Comparison of ENCODE assay signal across 10 mouse cellular contexts in genomic region chr6:118180085-118180423, GRCm38 (mm10). TPM values are rescaled to one million over a fixed set of nuclear protein-coding genes. Genes with fewer than 3 reads are reported as not detected.
DNase-seq lines count a peak whose midpoint lies in the region; ATAC-seq and TF ChIP-seq lines count a peak whose summit lies in the region.
"Had no signal": no experiment of that assay in that cellular context is flagged by ENCODE, and none has a peak within 500 bp of the region (broad histone marks: within the 10 kb centered on the region; RNA-seq: fewer than 3 reads in every experiment).

No protein-coding gene starts in this region.

- H3K4me1 ChIP-seq in forebrain, embryonic 11.5 days (replicated peaks; ENCODE audit: control insufficient read depth, insufficient read depth, low read length), result no peaks in the 10 kb centered on the region
- 0 out of 2 replicates have a peak, but pooled peaks cover 3% of the 10 kb centered on the region for H3K4me1 ChIP-seq in forebrain, embryonic 14.5 days (ENCODE audit: control insufficient read depth, insufficient read depth, low read length)
- H3K4me1 ChIP-seq in kidney, embryonic 15.5 days, result peaks cover 5% of the 10 kb centered on the region
- H3K4me1 ChIP-seq in bone marrow, adult 2 months (ENCODE audit: control insufficient read depth, insufficient read depth, low read length), result no peaks in the 10 kb centered on the region; the same call in 1 of the 2 replicates
- H3K4me1 ChIP-seq in midbrain, embryonic 14.5 days (ENCODE audit: control insufficient read depth, insufficient read depth, low read length), result no peaks in the 10 kb centered on the region

- H3K27me3 ChIP-seq in forebrain, embryonic 11.5 days (ENCODE audit: control insufficient read depth, insufficient read depth, low read length), result no peaks in the 10 kb centered on the region
- no peaks in the 10 kb centered on the region for H3K27me3 ChIP-seq in forebrain, embryonic 14.5 days (replicated peaks; ENCODE audit: control insufficient read depth, insufficient read depth, low read length)
- H3K27me3 ChIP-seq in kidney, embryonic 15.5 days, result no peaks in the 10 kb centered on the region
- no peaks in the 10 kb centered on the region for H3K27me3 ChIP-seq in midbrain, embryonic 14.5 days (ENCODE audit: control insufficient read depth, insufficient read depth, low read length)
- H3K27me3 ChIP-seq: embryonic facial prominence, embryonic 13.5 days had no signal

- H3K4me3 ChIP-seq in forebrain, embryonic 11.5 days (ENCODE audit: low read depth, low read length), result no peak overlapping the region
- no peak overlapping the region for H3K4me3 ChIP-seq in forebrain, embryonic 14.5 days (ENCODE audit: low read depth, low read length)
- H3K4me3 ChIP-seq in kidney, embryonic 15.5 days (replicated peaks), result no peak overlapping the region
- no peak overlapping the region for H3K4me3 ChIP-seq in bone marrow, adult 2 months (replicated peaks; ENCODE audit: control insufficient read depth, low read depth, low read length)
- H3K4me3 ChIP-seq in midbrain, embryonic 14.5 days (replicated peaks; ENCODE audit: low read depth, low read length), result no peak overlapping the region
- H3K4me3 ChIP-seq: embryonic facial prominence, embryonic 13.5 days; heart, embryonic 10.5 days had no signal

- peak; percentile 49 for DNase-seq in forebrain, embryonic 11.5 days (ENCODE audit: low spot score)
- DNase-seq in forebrain, embryonic 14.5 days (ENCODE audit: low spot score), result no peak
- no peak for DNase-seq in kidney, adult 18-20 months
- no peak for DNase-seq in midbrain, embryonic 14.5 days
- DNase-seq in urinary bladder, adult 2 months (ENCODE audit: low spot score), result no peak
- no peak for DNase-seq in thymus, postnatal 10 days (ENCODE audit: low spot score in 2 of 2)

- no peak for TF ChIP-seq CTCF in bone marrow, adult 2 months (IDR thresholded peaks at IDR 0.05; ENCODE audit: control insufficient read depth, insufficient read depth, low read length)

- TF ChIP-seq POLR2A in bone marrow, adult 2 months (IDR thresholded peaks at IDR 0.05; ENCODE audit: borderline replicate concordance, control insufficient read depth, low read depth, low read length), result no peak

- H3K36me3 ChIP-seq in forebrain, embryonic 11.5 days (ENCODE audit: control insufficient read depth, insufficient read depth, low read length), result no peaks in the 10 kb centered on the region
- no peaks in the 10 kb centered on the region for H3K36me3 ChIP-seq in forebrain, embryonic 14.5 days (ENCODE audit: control insufficient read depth, insufficient read depth, low read length)
- no peaks in the 10 kb centered on the region for H3K36me3 ChIP-seq in kidney, embryonic 15.5 days
- no peaks in the 10 kb centered on the region for H3K36me3 ChIP-seq in midbrain, embryonic 14.5 days (ENCODE audit: control insufficient read depth, insufficient read depth, low read length)
- H3K36me3 ChIP-seq: embryonic facial prominence, embryonic 13.5 days; heart, embryonic 10.5 days had no signal

- ATAC-seq in forebrain, embryonic 11.5 days (replicated peaks; ENCODE audit: low FRiP score), result peak; percentile 31; the same call in 1 of the 2 replicates
- no peak; the same call in 1 of the 2 replicates for ATAC-seq in forebrain, embryonic 14.5 days
- ATAC-seq in kidney, embryonic 15.5 days (replicated peaks; ENCODE audit: low FRiP score), result peak; percentile 17; the same call in 1 of the 2 replicates
- ATAC-seq in midbrain, embryonic 14.5 days (ENCODE audit: low FRiP score, low TSS enrichment), result peak; percentile 42; the same call in 1 of the 2 replicates

- H3K9me3 ChIP-seq in forebrain, embryonic 11.5 days (ENCODE audit: control insufficient read depth, low read length), result no peaks in the 10 kb centered on the region
- no peaks in the 10 kb centered on the region for H3K9me3 ChIP-seq in forebrain, embryonic 14.5 days (replicated peaks; ENCODE audit: control insufficient read depth, low read length)
- H3K9me3 ChIP-seq in kidney, embryonic 15.5 days (replicated peaks), result no peaks in the 10 kb centered on the region
- no peaks in the 10 kb centered on the region for H3K9me3 ChIP-seq in midbrain, embryonic 14.5 days (ENCODE audit: control insufficient read depth, low read length)
- H3K9me3 ChIP-seq: embryonic facial prominence, embryonic 13.5 days; heart, embryonic 10.5 days had no signal

- 85% methylated on average over 12 of the region's 12 CpGs for WGBS in forebrain, embryonic 11.5 days
- 75% methylated on average over 12 of the region's 12 CpGs for WGBS in forebrain, embryonic 14.5 days
- 74% methylated on average over 12 of the region's 12 CpGs for WGBS in kidney, embryonic 15.5 days
- 74% methylated on average over 12 of the region's 12 CpGs for whole genome bisulfite sequencing in bone marrow, adult 2 months
- WGBS in midbrain, embryonic 14.5 days, result 77% methylated on average over 12 of the region's 12 CpGs

- H3K9ac ChIP-seq in forebrain, embryonic 11.5 days (ENCODE audit: low read length), result no peak overlapping the region
- no peak overlapping the region for H3K9ac ChIP-seq in forebrain, embryonic 14.5 days (ENCODE audit: low read length)
- H3K9ac ChIP-seq in kidney, embryonic 15.5 days, result no peak overlapping the region
- no peak overlapping the region for H3K9ac ChIP-seq in midbrain, embryonic 14.5 days (replicated peaks; ENCODE audit: low read length)
- H3K9ac ChIP-seq: embryonic facial prominence, embryonic 13.5 days had no signal

- H3K27ac ChIP-seq in forebrain, embryonic 11.5 days (ENCODE audit: low read depth, low read length), result no peak overlapping the region
- H3K27ac ChIP-seq in forebrain, embryonic 14.5 days (ENCODE audit: low read depth, low read length), result no peak overlapping the region
- no peak overlapping the region for H3K27ac ChIP-seq in kidney, embryonic 15.5 days
- peak overlapping the region; percentile 20; the same call in 1 of the 2 replicates for H3K27ac ChIP-seq in bone marrow, adult 2 months (ENCODE audit: control insufficient read depth, insufficient read depth, low read depth, low read length, poor library complexity)
- no peak overlapping the region for H3K27ac ChIP-seq in midbrain, embryonic 14.5 days (replicated peaks; ENCODE audit: low read depth, low read length)
- H3K27ac ChIP-seq: embryonic facial prominence, embryonic 13.5 days; heart, embryonic 10.5 days had no signal

- H3K4me2 ChIP-seq in forebrain, embryonic 11.5 days (ENCODE audit: low read depth, low read length, severe bottlenecking), result no peak overlapping the region
- H3K4me2 ChIP-seq in forebrain, embryonic 14.5 days (ENCODE audit: low read length), result no peak overlapping the region
- no peak overlapping the region for H3K4me2 ChIP-seq in kidney, embryonic 15.5 days
- H3K4me2 ChIP-seq in midbrain, embryonic 14.5 days (ENCODE audit: low read length), result no peak overlapping the region
- H3K4me2 ChIP-seq: embryonic facial prominence, embryonic 13.5 days had no signal

RNA-seq across cellular contexts. Expression of gene Ret, which starts 17.5 kb away (rescaled TPM):
- 0.39 and 0.43 TPM in 2 replicates for polyA plus RNA-seq in forebrain, embryonic 11.5 days (2014; fragmentation: Nextera tagmentation; extraction: Ambion mirVana)
- polyA plus RNA-seq in forebrain, embryonic 14.5 days (2014; fragmentation: Nextera tagmentation; extraction: Ambion mirVana), result 0.75 and 1.2 TPM in 2 replicates
- 15.3 and 17.6 TPM in 2 replicates for polyA plus RNA-seq in kidney, embryonic 15.5 days (2015; fragmentation: Nextera tagmentation; extraction: Ambion mirVana)
- 0.36 TPM in 1 of 2 replicates, not detected in the other for polyA plus RNA-seq in bone marrow, adult 2 months (2011; ENCODE audit: insufficient read depth, insufficient read length, low replicate concordance, missing spikeins)
- polyA plus RNA-seq in midbrain, embryonic 14.5 days (2014; fragmentation: Nextera tagmentation; extraction: Ambion mirVana), result 4.5 and 4.6 TPM in 2 replicates
- polyA plus RNA-seq in urinary bladder, adult 2 months (2012; rRNA removed), result 2.0 TPM in 2 replicates

RNA-seq across cellular contexts. Expression of gene Csgalnact2, which starts 41.1 kb away (rescaled TPM):
- polyA plus RNA-seq in forebrain, embryonic 11.5 days (2014; fragmentation: Nextera tagmentation; extraction: Ambion mirVana), result 8.1 and 9.3 TPM in 2 replicates
- 10.7 and 11.3 TPM in 2 replicates for polyA plus RNA-seq in forebrain, embryonic 14.5 days (2014; fragmentation: Nextera tagmentation; extraction: Ambion mirVana)
- polyA plus RNA-seq in kidney, embryonic 15.5 days (2015; fragmentation: Nextera tagmentation; extraction: Ambion mirVana), result 16.2 and 16.3 TPM in 2 replicates
- polyA plus RNA-seq in bone marrow, adult 2 months (2011; ENCODE audit: insufficient read depth, insufficient read length, low replicate concordance, missing spikeins), result 10.8 and 12.8 TPM in 2 replicates
- 9.0 and 12.0 TPM in 2 replicates for polyA plus RNA-seq in midbrain, embryonic 14.5 days (2014; fragmentation: Nextera tagmentation; extraction: Ambion mirVana)
- 19.8 and 20.2 TPM in 2 replicates for polyA plus RNA-seq in urinary bladder, adult 2 months (2012; rRNA removed)
